Mouse (Mus musculus) heart, embryonic 16.5 days (tissue): ENCODE results near the gene Phgdh. TPM values are rescaled to one million over a fixed set of nuclear protein-coding genes. Genes with fewer than 3 reads are reported as not detected.

Experiments
- ATAC-seq: fragments of 200-750 bp; cut with Nextera tagmentation; replicated peaks from 2 replicates; pipeline ENCODE4 v1.8.0; 2017; ENCODE audit warnings: moderate number of reproducible peaks; ENCODE audit not compliant: insufficient read depth, low FRiP score; ENCODE audit errors: extremely low read depth
- H3K27ac ChIP-seq: fragments of 300-500 bp; sonication (generic); 2 replicates; pipeline ENCODE4 v1.5.1; 2014; ENCODE audit warnings: mild to moderate bottlenecking, low read length, control low read depth, moderate library complexity
- H3K27me3 ChIP-seq: fragments of 300-500 bp; sonication (generic); 2 replicates; pipeline ENCODE4 v1.6.1; 2014; ENCODE audit warnings: low read length, mixed read lengths; ENCODE audit not compliant: control insufficient read depth, insufficient read depth
- H3K36me3 ChIP-seq: fragments of 300-500 bp; sonication (generic); 2 replicates; pipeline ENCODE4 v1.6.1; 2014; ENCODE audit not compliant: control insufficient read depth, insufficient read depth
- H3K4me1 ChIP-seq: fragments of 300-500 bp; sonication (generic); 2 replicates; pipeline ENCODE4 v1.6.1; 2014; ENCODE audit warnings: low read length, mixed read lengths; ENCODE audit not compliant: control insufficient read depth, insufficient read depth
- H3K4me2 ChIP-seq: fragments of 300-500 bp; sonication (generic); 2 replicates; pipeline ENCODE4 v1.6.1; 2014; ENCODE audit warnings: low read depth, mild to moderate bottlenecking, control low read depth, low read length
- H3K4me3 ChIP-seq: fragments of 300-500 bp; sonication (generic); 2 replicates; pipeline ENCODE4 v1.5.1; 2014; ENCODE audit warnings: mild to moderate bottlenecking, control low read depth, low read length
- H3K9ac ChIP-seq: fragments of 300-500 bp; sonication (generic); 2 replicates; pipeline ENCODE4 v1.6.1; 2014; ENCODE audit warnings: low read length, control low read depth
- H3K9me3 ChIP-seq: fragments of 300-500 bp; sonication (generic); replicated peaks from 2 replicates; pipeline ENCODE4 v1.6.1; 2016; ENCODE audit warnings: low read length; ENCODE audit not compliant: control insufficient read depth
- WGBS: fragments of 180-500 bp; shearing (Covaris S2); extraction: QIAGEN DNeasy Blood & Tissue Kit; methylation state at CpG from one replicate; pipeline ENCODE4 v1.1.7; 2014; 5-methylcytosine and 5-hydroxymethylcytosine counted together
- polyA plus RNA-seq: library from polyadenylated mRNA; unstranded; fragments of >200 nt; fragmentation: Nextera tagmentation; extraction: Ambion mirVana; gene quantifications from 2 replicates; pipeline ENCODE4 v1.2.1, GENCODE M21; 2015

Gene Phgdh
- polyA plus RNA-seq, 1 experiment from 2014 or later = 112 TPM

DNA sequence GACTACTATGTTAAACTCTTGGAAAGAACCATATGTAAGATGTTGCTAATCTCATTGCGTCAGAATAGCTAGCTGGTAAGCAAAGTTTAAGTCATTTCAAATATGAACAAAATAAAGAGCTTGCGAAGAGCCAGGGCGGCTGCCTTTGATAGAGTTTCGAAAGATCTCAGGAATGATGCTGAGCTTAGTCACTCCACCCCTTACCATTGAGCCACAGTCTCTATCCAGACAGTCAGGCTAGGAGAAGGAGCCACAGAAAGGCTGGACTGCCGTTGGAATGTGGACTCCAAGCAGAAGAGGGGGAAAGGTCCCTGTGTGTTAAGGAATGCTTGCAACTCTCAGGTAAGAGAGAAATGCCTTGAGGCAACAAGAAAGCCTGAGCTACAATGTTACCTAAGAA is 35.2 kb upstream of the Phgdh start:
- H3K36me3 ChIP-seq = no peaks in the 10 kb centered on the region
- WGBS = 77% methylated on average over 5 of the region's 5 CpGs
- H3K4me1 ChIP-seq = peaks cover 13% of the 10 kb centered on the region; the same call in 1 of the 2 replicates
- H3K4me3 ChIP-seq = no peak overlapping the region
- no peak overlapping the region for H3K27ac ChIP-seq
- ATAC-seq = no peak
- no peak overlapping the region for H3K4me2 ChIP-seq
- no peaks in the 10 kb centered on the region for H3K27me3 ChIP-seq
- peaks cover 11% of the 10 kb centered on the region for H3K9me3 ChIP-seq
- no peak overlapping the region for H3K9ac ChIP-seq

DNA sequence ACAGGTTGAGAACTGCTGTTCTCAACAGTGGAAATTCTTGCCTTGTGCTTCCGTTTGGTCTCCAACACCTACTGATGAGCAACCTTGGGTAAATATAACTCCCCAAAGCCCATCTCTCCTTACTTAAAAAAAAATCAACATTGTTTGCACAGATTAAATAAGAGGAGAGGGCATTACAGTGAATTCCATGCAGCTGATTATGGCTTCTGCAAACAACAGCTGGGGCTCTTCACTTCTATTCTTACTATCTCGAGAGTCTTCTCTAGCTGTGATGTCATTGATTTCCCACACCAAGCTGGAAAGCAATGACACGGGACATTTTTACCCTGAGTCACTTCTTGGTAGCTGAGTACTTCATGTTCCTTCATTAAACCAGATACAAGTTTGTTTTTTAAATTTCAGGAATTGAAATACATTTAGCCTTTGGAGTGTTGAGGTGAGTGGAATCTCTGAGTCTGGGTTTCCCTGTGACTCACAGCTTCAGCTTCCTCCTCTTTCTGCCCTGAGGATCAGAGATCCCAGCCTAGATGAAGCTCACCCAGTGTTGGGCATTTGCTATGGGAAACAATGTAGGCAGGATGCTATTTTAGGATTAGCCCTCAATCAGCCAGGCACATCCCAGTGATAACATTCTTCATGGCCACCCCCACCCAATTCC is 34.4 kb upstream of the Phgdh start:
- Histone ChIP-seq H3K36me3 (no peaks in the 10 kb centered on the region), H3K9ac (no peak overlapping the region), H3K4me1 (peaks cover 13% of the 10 kb centered on the region; the same call in 1 of the 2 replicates), H3K4me2 (no peak overlapping the region), H3K4me3 (no peak overlapping the region), H3K9me3 (peaks cover 11% of the 10 kb centered on the region), H3K27ac (peak overlapping the region; percentile 60), H3K27me3 (no peaks in the 10 kb centered on the region)
- ATAC-seq = no peak; the same call in 1 of the 2 replicates
- WGBS = 24% methylated on average over 3 of the region's 3 CpGs

DNA sequence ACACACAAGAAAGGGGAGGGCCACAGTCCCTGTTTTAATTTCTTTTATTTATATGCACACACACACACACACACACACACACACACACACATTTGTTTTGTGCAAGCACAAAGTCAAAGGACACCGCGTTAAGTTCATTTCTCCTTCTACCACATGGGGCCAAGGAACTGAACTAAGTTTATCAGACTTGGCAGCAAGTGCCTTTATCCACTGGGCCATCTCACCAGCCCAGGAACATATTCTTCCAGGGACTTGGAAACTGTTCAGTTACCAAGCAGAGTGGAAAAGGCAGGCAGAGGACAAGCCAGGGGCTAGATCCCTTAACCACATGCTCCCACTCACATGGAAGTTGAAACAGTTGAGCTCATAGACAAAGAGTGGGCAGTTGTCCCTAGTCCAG is 29.0 kb upstream of the Phgdh start:
- H3K27me3 ChIP-seq = no peaks in the 10 kb centered on the region
- no peaks in the 10 kb centered on the region for H3K4me1 ChIP-seq
- WGBS = 84% methylated on average over 2 of the region's 2 CpGs
- H3K4me3 ChIP-seq = no peak overlapping the region
- ATAC-seq = no peak
- no peak overlapping the region for H3K27ac ChIP-seq
- H3K9ac ChIP-seq = no peak overlapping the region
- peaks cover 11% of the 10 kb centered on the region for H3K9me3 ChIP-seq
- H3K36me3 ChIP-seq = no peaks in the 10 kb centered on the region
- H3K4me2 ChIP-seq = no peak overlapping the region

DNA sequence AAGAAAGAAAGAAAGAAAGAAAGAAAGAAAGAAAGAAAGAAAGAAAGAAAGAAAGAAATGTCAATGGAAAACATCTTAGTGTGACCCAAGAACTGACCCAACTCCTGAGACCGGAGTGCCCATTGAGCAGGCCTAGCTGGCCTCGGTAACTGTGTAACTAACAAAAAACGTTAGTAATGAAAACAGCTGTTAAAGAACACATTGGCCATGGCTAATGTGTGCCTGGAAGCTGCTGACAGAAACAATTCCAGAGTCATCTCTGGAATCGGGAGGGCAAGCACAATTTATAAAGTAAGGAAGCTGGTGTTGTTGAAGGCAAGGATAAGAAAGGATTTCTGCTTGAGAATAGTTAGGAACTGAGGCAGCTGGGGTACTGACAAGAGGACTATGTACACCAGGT is 28.5 kb upstream of the Phgdh start:
- Histone ChIP-seq H3K9me3 (peaks cover 11% of the 10 kb centered on the region), H3K4me3 (no peak overlapping the region), H3K4me1 (no peaks in the 10 kb centered on the region), H3K36me3 (no peaks in the 10 kb centered on the region), H3K4me2 (no peak overlapping the region), H3K27ac (no peak overlapping the region), H3K9ac (no peak overlapping the region), H3K27me3 (no peaks in the 10 kb centered on the region)
- 48% methylated on average over 4 of the region's 4 CpGs for WGBS
- ATAC-seq = no peak

DNA sequence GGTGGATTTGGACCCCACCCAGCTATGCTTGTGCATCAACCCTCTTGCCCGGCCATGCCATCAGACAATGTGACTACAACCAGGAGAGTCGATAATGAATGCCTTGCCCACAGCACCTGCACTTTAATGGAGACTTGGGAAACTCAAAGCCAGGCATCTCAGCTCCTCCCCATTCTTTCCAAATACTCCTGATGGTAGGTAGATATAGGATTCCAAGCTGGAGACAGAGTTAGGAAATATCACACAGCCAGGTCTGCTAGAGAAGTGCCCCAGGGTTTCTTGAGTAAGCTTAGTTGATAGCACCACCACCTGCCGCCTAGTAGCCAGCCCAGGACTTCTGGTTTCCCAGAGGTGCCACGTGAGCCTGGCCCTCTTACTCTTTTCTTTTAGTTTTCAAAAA is 27.0 kb upstream of the Phgdh start:
- no peaks in the 10 kb centered on the region for H3K4me1 ChIP-seq
- no peak for ATAC-seq
- no peaks in the 10 kb centered on the region for H3K27me3 ChIP-seq
- H3K36me3 ChIP-seq = no peaks in the 10 kb centered on the region
- no peak overlapping the region for H3K4me2 ChIP-seq
- H3K4me3 ChIP-seq = no peak overlapping the region
- 80% methylated on average over 4 of the region's 4 CpGs for WGBS
- peaks cover 6% of the 10 kb centered on the region for H3K9me3 ChIP-seq
- H3K9ac ChIP-seq = no peak overlapping the region
- no peak overlapping the region for H3K27ac ChIP-seq

DNA sequence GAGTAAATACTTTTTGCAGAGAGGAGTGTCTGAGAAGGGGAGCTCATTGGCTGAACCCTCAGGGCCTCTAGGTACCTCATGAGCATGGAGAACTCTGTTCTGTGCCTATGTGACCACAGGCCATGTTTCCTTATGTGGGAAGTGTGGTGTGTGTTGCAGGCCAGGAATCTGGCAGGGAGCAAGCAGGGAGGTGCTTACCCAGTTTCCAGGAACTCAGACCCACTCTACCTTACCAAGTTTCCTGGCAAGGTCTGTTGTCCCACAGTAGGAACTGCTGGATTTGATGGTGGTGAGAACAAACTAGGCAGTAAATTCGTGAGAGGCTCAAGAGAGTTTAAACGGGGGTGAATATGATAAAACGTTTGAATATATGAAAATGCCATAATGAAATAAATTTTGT is 26.3 kb upstream of the Phgdh start:
- no peak overlapping the region for H3K9ac ChIP-seq
- H3K27ac ChIP-seq = no peak overlapping the region
- H3K27me3 ChIP-seq = no peaks in the 10 kb centered on the region
- H3K4me1 ChIP-seq = no peaks in the 10 kb centered on the region
- no peaks in the 10 kb centered on the region for H3K36me3 ChIP-seq
- H3K9me3 ChIP-seq = peaks cover under 1% of the 10 kb centered on the region; the same call in 1 of the 2 replicates
- H3K4me2 ChIP-seq = no peak overlapping the region
- no peak overlapping the region for H3K4me3 ChIP-seq
- whole genome bisulfite sequencing = 73% methylated on average over 3 of the region's 3 CpGs
- no peak for ATAC-seq

DNA sequence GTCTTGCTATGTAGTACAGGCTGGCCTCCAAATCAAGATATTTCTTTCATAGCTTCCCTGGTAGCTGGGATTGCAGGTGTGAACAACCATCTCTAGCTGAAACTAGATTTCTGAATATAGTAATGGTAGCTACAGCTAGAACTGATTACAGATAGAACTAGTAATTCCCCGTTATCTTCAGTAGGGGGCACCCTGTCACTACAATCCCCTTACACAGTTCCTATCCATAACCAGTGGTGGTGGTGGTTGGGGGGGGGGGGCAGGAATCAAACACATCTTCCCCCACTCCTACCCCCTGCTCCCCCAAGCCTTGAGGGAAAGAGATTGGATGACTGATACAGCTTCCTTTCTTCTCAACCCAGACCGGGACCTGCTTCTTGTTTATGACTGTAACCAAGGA is 23.0 kb upstream of the Phgdh start:
- WGBS = 27% methylated on average over 2 of the region's 2 CpGs
- Histone ChIP-seq H3K9me3 (no peaks in the 10 kb centered on the region), H3K27me3 (no peaks in the 10 kb centered on the region), H3K4me2 (no peak overlapping the region), H3K9ac (no peak overlapping the region), H3K4me1 (no peaks in the 10 kb centered on the region), H3K27ac (no peak overlapping the region), H3K36me3 (no peaks in the 10 kb centered on the region), H3K4me3 (no peak overlapping the region)
- no peak for ATAC-seq

DNA sequence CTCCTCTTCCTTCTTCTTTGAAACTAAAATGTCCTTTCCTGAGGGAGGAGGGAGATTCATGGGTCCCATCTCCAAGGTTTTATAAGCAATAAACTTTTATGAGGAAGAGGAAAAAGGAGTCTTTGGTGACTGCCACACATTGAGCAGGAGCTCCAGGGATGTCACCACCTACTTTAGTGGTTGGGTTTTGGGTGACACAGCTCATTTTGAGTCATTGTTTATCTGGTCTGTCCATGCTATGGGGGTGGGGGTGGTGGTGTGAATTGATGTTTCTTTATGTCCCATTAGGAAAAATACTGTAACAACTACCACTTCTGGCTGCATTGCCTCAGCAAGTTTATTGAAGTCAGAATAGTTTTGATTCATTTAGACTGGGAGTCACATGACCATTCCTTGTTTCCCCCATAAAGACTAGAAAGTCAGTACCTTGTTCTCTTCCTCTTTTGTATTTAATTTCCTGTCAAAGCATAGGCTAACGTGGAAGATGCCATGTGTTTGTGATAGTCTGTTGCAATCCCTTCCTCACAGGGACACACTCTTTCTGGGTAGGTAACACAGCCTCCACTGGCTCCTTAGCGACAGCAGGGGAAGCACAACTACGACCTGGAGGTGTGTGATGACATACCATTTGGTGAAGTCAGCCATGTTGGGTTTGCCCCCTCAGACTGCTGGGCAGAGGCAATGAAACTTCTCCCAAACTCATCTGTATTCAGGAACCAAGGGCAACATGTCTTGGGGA is 17.0 kb upstream of the Phgdh start:
- 59% methylated on average over 3 of the region's 3 CpGs for WGBS
- H3K27ac ChIP-seq = no peak overlapping the region
- H3K4me2 ChIP-seq = no peak overlapping the region
- peaks cover 4% of the 10 kb centered on the region for H3K4me1 ChIP-seq
- H3K9ac ChIP-seq = no peak overlapping the region
- no peaks in the 10 kb centered on the region for H3K36me3 ChIP-seq
- no peaks in the 10 kb centered on the region for H3K9me3 ChIP-seq
- H3K4me3 ChIP-seq = no peak overlapping the region
- H3K27me3 ChIP-seq = no peaks in the 10 kb centered on the region
- no peak for ATAC-seq

DNA sequence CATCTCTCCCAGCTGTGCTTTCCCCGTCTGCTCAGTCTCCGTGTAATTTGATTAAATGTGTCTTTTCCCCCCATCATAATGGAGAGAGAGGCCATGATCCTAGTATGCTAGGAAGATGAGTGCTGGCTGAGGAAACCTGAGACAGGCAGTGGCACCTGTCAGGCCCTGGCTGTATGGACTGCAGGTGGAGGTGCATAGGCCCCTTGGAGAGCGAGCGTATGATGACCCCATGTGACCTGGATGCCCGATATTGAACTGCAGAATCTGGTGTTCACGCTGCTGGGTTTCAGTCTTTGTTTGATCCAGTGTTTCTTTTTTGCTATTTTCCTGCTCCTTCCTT is 16.2 kb upstream of the Phgdh start:
- no peak for ATAC-seq
- H3K4me3 ChIP-seq = no peak overlapping the region
- 77% methylated on average over 6 of the region's 6 CpGs for WGBS

More for the DNA sequence above, 16.2 kb upstream of the Phgdh start:
- Histone ChIP-seq H3K9ac (no peak overlapping the region), H3K9me3 (no peaks in the 10 kb centered on the region), H3K27me3 (no peaks in the 10 kb centered on the region), H3K36me3 (no peaks in the 10 kb centered on the region), H3K27ac (no peak overlapping the region), H3K4me1 (peaks cover 4% of the 10 kb centered on the region), H3K4me2 (no peak overlapping the region)
